Mouse (Mus musculus) testis, adult 2 months (tissue): ENCODE measurements around the gene Cebpa.

Experiments
- CTCF ChIP-seq: fragments of 200-500 bp; IDR thresholded peaks from 2 replicates; pipeline ENCODE4 v1.5.1; 2012; ENCODE audit warnings: low read depth, mild to moderate bottlenecking, inconsistent platforms, low read length, moderate library complexity; ENCODE audit not compliant: control insufficient read depth, insufficient read depth, insufficient replicate concordance
- POLR2A ChIP-seq: fragments of 200-500 bp; IDR thresholded peaks from 2 replicates; pipeline ENCODE4 v1.6.1; 2012; ENCODE audit warnings: low read depth, mild to moderate bottlenecking, inconsistent platforms, low read length, moderate library complexity; ENCODE audit not compliant: control insufficient read depth

GRCm38 (mm10) chr7:35166988-35167387, 47.9 kb downstream of the Cebpa start:
- TF ChIP-seq POLR2A (no peak), CTCF (no peak)
